Mouse (Mus musculus) MEL (cell line): Measurements from ENCODE around the gene 2410004B18Rik. TPM values are rescaled to one million over a fixed set of nuclear protein-coding genes. Genes with fewer than 3 reads are reported as not detected.

Experiments used
- DNase-seq: peaks from one replicate; pipeline ENCODE4 v3.0.0; 2011; ENCODE audit warnings: low read depth, low spot score
- H3K27ac ChIP-seq: 2 replicates; pipeline ENCODE4 v1.5.1; 2012; ENCODE audit warnings: low read depth, mild to moderate bottlenecking, control low read depth, low read length, moderate library complexity; ENCODE audit not compliant: control insufficient read depth
- H3K27me3 ChIP-seq, 2 experiments: fragments of 150-350 bp in 1 of 2; sonication (generic) in 1 of 2; 2 replicates each; pipeline ENCODE4 v1.6.1; 2012; ENCODE audit warnings: low read length in 2 of 2, mild to moderate bottlenecking in 2 of 2, improper control_type of control experiment in 1 of 2, moderate library complexity in 1 of 2; ENCODE audit not compliant: insufficient read depth in 2 of 2, control insufficient read depth in 1 of 2
- H3K36me3 ChIP-seq, 2 experiments: 2 replicates each; pipeline ENCODE4 v1.6.1; 2012 to 2014; ENCODE audit warnings: low read length in 2 of 2, improper control_type of control experiment in 1 of 2, inconsistent platforms in 1 of 2, mild to moderate bottlenecking in 1 of 2; ENCODE audit not compliant: insufficient read depth in 2 of 2, control insufficient read depth in 1 of 2
- H3K4me1 ChIP-seq, 2 experiments: fragments of 150-350 bp in 1 of 2; sonication (generic) in 1 of 2; 2 replicates each; pipeline ENCODE4 v1.6.1; 2012; ENCODE audit warnings: low read length in 2 of 2, improper control_type of control experiment in 1 of 2, mild to moderate bottlenecking in 1 of 2; ENCODE audit not compliant: insufficient read depth in 2 of 2, control insufficient read depth in 1 of 2
- H3K4me3 ChIP-seq, 2 experiments: fragments of 150-350 bp in 1 of 2; sonication (generic) in 1 of 2; 2 replicates each; pipeline ENCODE4 v1.5.1; 2012; ENCODE audit warnings: low read depth in 2 of 2, low read length in 2 of 2, mild to moderate bottlenecking in 2 of 2, moderate library complexity in 2 of 2, control low read depth in 1 of 2, improper control_type of control experiment in 1 of 2; ENCODE audit not compliant: control insufficient read depth in 1 of 2, insufficient read depth in 1 of 2
- H3K79me2 ChIP-seq: 2 replicates; pipeline ENCODE4 v1.6.1; 2012; ENCODE audit warnings: mild to moderate bottlenecking, low read length, moderate library complexity; ENCODE audit not compliant: control insufficient read depth, poor library complexity, insufficient read depth
- H3K9ac ChIP-seq: 2 replicates; pipeline ENCODE4 v1.6.1; 2012; ENCODE audit warnings: low read depth, mild to moderate bottlenecking, control low read depth, low read length, moderate library complexity; ENCODE audit not compliant: control insufficient read depth, poor library complexity, severe bottlenecking
- H3K9me3 ChIP-seq: fragments of 150-350 bp; sonication (generic); replicated peaks from 2 replicates; pipeline ENCODE4 v1.6.1; 2012; ENCODE audit warnings: mild to moderate bottlenecking, low read length, improper control_type of control experiment, moderate library complexity; ENCODE audit not compliant: insufficient read depth
- BHLHE40 ChIP-seq: IDR thresholded peaks from 2 replicates; pipeline ENCODE4 v1.6.1; 2012; ENCODE audit warnings: low read depth, mild to moderate bottlenecking, inconsistent platforms, low read length, improper control_type of control experiment, borderline replicate concordance
- CHD1 ChIP-seq: IDR thresholded peaks from 2 replicates; pipeline ENCODE4 v1.6.1; 2012; ENCODE audit warnings: low read depth, mild to moderate bottlenecking, inconsistent platforms, low read length, improper control_type of control experiment
- CHD2 ChIP-seq: IDR thresholded peaks from 2 replicates; pipeline ENCODE4 v1.6.1; 2011; ENCODE audit warnings: low read length, improper control_type of control experiment
- CTCF ChIP-seq, 3 experiments: IDR thresholded peaks in 2 of 3; conservative IDR thresholded peaks in 1 of 3; 2 replicates each; pipeline ENCODE4 v1.5.1; 2011 to 2012; ENCODE audit warnings: low read length in 3 of 3, low read depth in 2 of 3, mild to moderate bottlenecking in 2 of 3, improper control_type of control experiment in 1 of 3, inconsistent platforms in 1 of 3, mixed read lengths in 1 of 3, moderate library complexity in 1 of 3; ENCODE audit not compliant: control insufficient read depth in 1 of 3, insufficient read depth in 1 of 3, poor library complexity in 1 of 3, severe bottlenecking in 1 of 3
- E2F4 ChIP-seq: IDR thresholded peaks from 2 replicates; pipeline ENCODE4 v1.6.1; 2011; ENCODE audit warnings: low read depth, low read length, improper control_type of control experiment, borderline replicate concordance
- ELF1 ChIP-seq: IDR thresholded peaks from 2 replicates; pipeline ENCODE4 v1.6.1; 2014; ENCODE audit warnings: low read depth, mild to moderate bottlenecking, inconsistent platforms, low read length, improper control_type of control experiment, moderate library complexity
- EP300 ChIP-seq, 2 experiments: IDR thresholded peaks; 2 replicates each; pipeline ENCODE4 v1.6.1; 2011; ENCODE audit warnings: improper control_type of control experiment in 2 of 2, low read length in 2 of 2, low read depth in 1 of 2, mild to moderate bottlenecking in 1 of 2
- ETS1 ChIP-seq: IDR thresholded peaks from 2 replicates; pipeline ENCODE4 v1.6.1; 2012; ENCODE audit warnings: low read depth, mild to moderate bottlenecking, inconsistent platforms, low read length, improper control_type of control experiment, moderate library complexity
- GABPA ChIP-seq: IDR thresholded peaks from 2 replicates; pipeline ENCODE4 v1.6.1; 2012; ENCODE audit warnings: low read depth, mild to moderate bottlenecking, inconsistent platforms, low read length, improper control_type of control experiment, moderate library complexity
- GATA1 ChIP-seq: IDR thresholded peaks from 2 replicates; pipeline ENCODE4 v1.6.1; 2011; ENCODE audit warnings: low read depth, low read length, improper control_type of control experiment
- HCFC1 ChIP-seq: IDR thresholded peaks from 2 replicates; pipeline ENCODE4 v1.6.1; 2012; ENCODE audit warnings: low read depth, mild to moderate bottlenecking, inconsistent platforms, low read length, improper control_type of control experiment, moderate library complexity
- JUND ChIP-seq: IDR thresholded peaks from 2 replicates; pipeline ENCODE4 v1.6.1; 2011; ENCODE audit warnings: low read depth, mild to moderate bottlenecking, improper control_type of control experiment, low read length
- KAT2A ChIP-seq: conservative IDR thresholded peaks from 2 replicates; pipeline ENCODE4 v1.6.1; 2012; ENCODE audit warnings: low read depth, low read length, improper control_type of control experiment, inconsistent platforms
- MAFK ChIP-seq: IDR thresholded peaks from 2 replicates; pipeline ENCODE4 v1.6.1; 2011; ENCODE audit warnings: low read depth, mild to moderate bottlenecking, low read length, improper control_type of control experiment, borderline replicate concordance
- MAX ChIP-seq: IDR thresholded peaks from 2 replicates; pipeline ENCODE4 v1.6.1; 2011; ENCODE audit warnings: low read length, improper control_type of control experiment
- MEF2A ChIP-seq: IDR thresholded peaks from 2 replicates; pipeline ENCODE4 v1.6.1; 2014; ENCODE audit warnings: low read depth, mild to moderate bottlenecking, inconsistent platforms, low read length, improper control_type of control experiment; ENCODE audit not compliant: poor library complexity, insufficient replicate concordance, severe bottlenecking; ENCODE audit errors: extremely low read depth
- MXI1 ChIP-seq: IDR thresholded peaks from 2 replicates; pipeline ENCODE4 v1.6.1; 2011; ENCODE audit warnings: mild to moderate bottlenecking, low read depth, low read length, improper control_type of control experiment
- MYB ChIP-seq: IDR thresholded peaks from 2 replicates; pipeline ENCODE4 v1.6.1; 2011; ENCODE audit warnings: mild to moderate bottlenecking, low read depth, low read length, improper control_type of control experiment
- MYC ChIP-seq: IDR thresholded peaks from 2 replicates; pipeline ENCODE4 v1.6.1; 2011; ENCODE audit warnings: low read depth, mild to moderate bottlenecking, low read length, improper control_type of control experiment, moderate library complexity
- NELFE ChIP-seq: IDR thresholded peaks from 2 replicates; pipeline ENCODE4 v1.6.1; 2011; ENCODE audit warnings: low read depth, low read length, improper control_type of control experiment
- NRF1 ChIP-seq: IDR thresholded peaks from 2 replicates; pipeline ENCODE4 v1.6.1; 2014; ENCODE audit warnings: low read depth, mild to moderate bottlenecking, inconsistent platforms, low read length, improper control_type of control experiment, moderate library complexity; ENCODE audit not compliant: poor library complexity, insufficient read depth, severe bottlenecking
- POLR2A ChIP-seq, 2 experiments: IDR thresholded peaks; 2 replicates each; pipeline ENCODE4 v1.6.1; 2011 to 2012; ENCODE audit warnings: low read length in 2 of 2, mild to moderate bottlenecking in 2 of 2, control low read depth in 1 of 2, improper control_type of control experiment in 1 of 2, low read depth in 1 of 2, moderate library complexity in 1 of 2; ENCODE audit not compliant: control insufficient read depth in 1 of 2, insufficient read depth in 1 of 2, poor library complexity in 1 of 2
- POLR2AphosphoS2 ChIP-seq: IDR thresholded peaks from 2 replicates; pipeline ENCODE4 v1.6.1; 2011; ENCODE audit warnings: low read length, improper control_type of control experiment
- POLR2AphosphoS5 ChIP-seq: IDR thresholded peaks from 2 replicates; pipeline ENCODE4 v1.6.1; 2012; ENCODE audit warnings: low read depth, borderline replicate concordance, mild to moderate bottlenecking, inconsistent platforms, low read length, moderate library complexity, mixed read lengths
- RAD21 ChIP-seq: IDR thresholded peaks from 2 replicates; pipeline ENCODE4 v1.6.1; 2011; ENCODE audit warnings: mild to moderate bottlenecking, low read depth, low read length, improper control_type of control experiment
- RCOR1 ChIP-seq: IDR thresholded peaks from 2 replicates; pipeline ENCODE4 v1.6.1; 2012; ENCODE audit warnings: low read depth, mild to moderate bottlenecking, inconsistent platforms, low read length, improper control_type of control experiment
- SIN3A ChIP-seq: IDR thresholded peaks from 2 replicates; pipeline ENCODE4 v1.6.1; 2012; ENCODE audit warnings: low read length, improper control_type of control experiment, inconsistent platforms
- TAL1 ChIP-seq: IDR thresholded peaks from 2 replicates; pipeline ENCODE4 v1.6.1; 2012; ENCODE audit warnings: mild to moderate bottlenecking, inconsistent platforms, low read length, moderate library complexity, mixed read lengths
- TBP ChIP-seq: IDR thresholded peaks from 2 replicates; pipeline ENCODE4 v1.8.0; 2011; ENCODE audit warnings: low read depth, low read length, improper control_type of control experiment
- TCF12 ChIP-seq: IDR thresholded peaks from 2 replicates; pipeline ENCODE4 v1.6.1; 2014; ENCODE audit warnings: low read depth, mild to moderate bottlenecking, inconsistent platforms, low read length, improper control_type of control experiment, moderate library complexity
- UBTF ChIP-seq: IDR thresholded peaks from 2 replicates; pipeline ENCODE4 v1.6.1; 2012; ENCODE audit warnings: low read depth, mild to moderate bottlenecking, inconsistent platforms, low read length, improper control_type of control experiment, moderate library complexity, borderline replicate concordance; ENCODE audit not compliant: insufficient read depth
- USF2 ChIP-seq, 2 experiments: IDR thresholded peaks; 2 replicates each; pipeline ENCODE4 v1.6.1; 2011 to 2012; ENCODE audit warnings: improper control_type of control experiment in 2 of 2, low read length in 2 of 2, borderline replicate concordance in 1 of 2, inconsistent platforms in 1 of 2, low read depth in 1 of 2, mild to moderate bottlenecking in 1 of 2; ENCODE audit not compliant: insufficient read depth in 1 of 2
- ZC3H11A ChIP-seq: IDR thresholded peaks from 2 replicates; pipeline ENCODE4 v1.6.1; 2012; ENCODE audit warnings: low read depth, mild to moderate bottlenecking, inconsistent platforms, low read length, improper control_type of control experiment
- ZKSCAN1 ChIP-seq: IDR thresholded peaks from 2 replicates; pipeline ENCODE4 v1.6.1; 2012; ENCODE audit warnings: low read depth, mild to moderate bottlenecking, inconsistent platforms, low read length, improper control_type of control experiment, moderate library complexity
- ZMIZ1 ChIP-seq: IDR thresholded peaks from 2 replicates; pipeline ENCODE4 v1.6.1; 2012; ENCODE audit warnings: low read depth, mild to moderate bottlenecking, inconsistent platforms, low read length, improper control_type of control experiment, moderate library complexity
- ZNF384 ChIP-seq: IDR thresholded peaks from 2 replicates; pipeline ENCODE4 v1.6.1; 2012; ENCODE audit warnings: low read depth, mild to moderate bottlenecking, inconsistent platforms, low read length, improper control_type of control experiment
- polyA plus RNA-seq, 2 experiments: library from polyadenylated mRNA; stranded (reverse) in 1 of 2; unstranded in 1 of 2; fragments of >175 nt in 1 of 2; fragments of >200 nt in 1 of 2; gene quantifications; 2 replicates each; pipeline versions ENCODE4 v1.2.1 to v1.2.4; 2012; ENCODE audit warnings: low replicate concordance in 2 of 2, low read depth in 1 of 2; ENCODE audit not compliant: insufficient read length in 2 of 2, insufficient read depth in 1 of 2, missing spikeins in 1 of 2
- total RNA-seq: library from RNA; depleted of rRNA; stranded (reverse); fragments of 300-350 nt; gene quantifications from 2 replicates; pipeline ENCODE4 v1.2.3, GENCODE M21; 2012

The 2410004B18Rik gene
- total and polyA plus RNA-seq, 3 experiments: 32.3 to 42.3 TPM; not detected in 1

GRCm38 (mm10) chr3:145941971-145942370 is 4.2 kb downstream of the 2410004B18Rik start (continued):
- TF ChIP-seq GABPA (no peak), E2F4 (no peak), ZNF384 (no peak)

DNA sequence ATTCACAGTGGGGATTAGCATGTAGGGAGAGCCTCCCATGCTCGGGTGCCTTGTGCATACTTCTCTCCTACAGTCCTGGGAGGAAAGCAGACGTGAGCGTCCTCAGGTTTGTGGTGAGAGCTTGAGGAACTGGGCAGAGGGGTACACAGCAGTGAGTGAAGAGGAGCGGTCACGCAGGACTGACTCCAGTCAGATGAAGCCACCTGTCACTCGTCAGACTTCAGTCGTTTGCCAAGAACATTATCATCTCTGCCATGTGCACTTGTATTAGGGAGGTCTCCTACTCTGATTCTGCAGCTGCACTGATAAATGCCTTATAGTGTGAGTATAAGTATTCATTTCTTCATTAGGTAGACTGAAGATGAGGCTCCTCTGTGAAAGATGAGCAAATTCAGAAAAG is 6.5 kb downstream of the 2410004B18Rik start:
- Histone ChIP-seq H3K79me2 (peaks cover 12% of the 10 kb centered on the region), H3K4me1 (peaks cover 5 to 33% of the 10 kb centered on the region in 2 experiments), H3K27me3 (no peaks in the 10 kb centered on the region), H3K36me3 (peaks cover 4 to 46% of the 10 kb centered on the region in 2 experiments; a peak in 3 of 4 replicates), H3K9me3 (no peaks in the 10 kb centered on the region), H3K9ac (no peak overlapping the region), H3K27ac (no peak overlapping the region), H3K4me3 (no peak overlapping the region)
- peak; percentile 76 for DNase-seq
- TF ChIP-seq CHD2: no peak
- peak; percentile 68; the same call in 1 of the 2 replicates for TF ChIP-seq MXI1
- TF ChIP-seq ELF1: no peak
- TF ChIP-seq RCOR1: peak; percentile 83
- TF ChIP-seq RAD21: no peak
- TF ChIP-seq MYB: no peak
- TF ChIP-seq UBTF: no peak
- no peak for TF ChIP-seq MAFK
- peak; percentile 62; the same call in 1 of the 2 replicates for TF ChIP-seq MAX
- no peak for TF ChIP-seq POLR2A (IDR thresholded peaks at IDR 0.05; ENCODE audit: control insufficient read depth in 1 of 2, insufficient read depth in 1 of 2, low read depth in 1 of 2, low read length in 2 of 2, poor library complexity in 1 of 2)
- no peak for TF ChIP-seq ZKSCAN1
- no peak for TF ChIP-seq NELFE
- no peak for TF ChIP-seq NRF1
- TF ChIP-seq TAL1: peak; percentile 72
- no peak for TF ChIP-seq ZMIZ1
- peak; percentile 94 for TF ChIP-seq TCF12
- TF ChIP-seq BHLHE40: peak; percentile 44; the same call in 1 of the 2 replicates
- no peak for TF ChIP-seq USF2 (IDR thresholded peaks at IDR 0.05; ENCODE audit: borderline replicate concordance in 1 of 2, insufficient read depth in 1 of 2, low read depth in 1 of 2, low read length in 2 of 2)
- TF ChIP-seq HCFC1: no peak
- peak; percentile 81 for TF ChIP-seq GATA1
- no peak for TF ChIP-seq ZC3H11A
- no peak for TF ChIP-seq MEF2A
- peak; percentile 76 for TF ChIP-seq SIN3A
- TF ChIP-seq EP300 (IDR thresholded peaks at IDR 0.05; ENCODE audit: low read depth in 1 of 2, low read length in 2 of 2): peak; percentile 77 to 84
- TF ChIP-seq CHD1: no peak
- TF ChIP-seq POLR2AphosphoS5: no peak
- TF ChIP-seq KAT2A: no peak
- no peak for TF ChIP-seq GABPA
- TF ChIP-seq CTCF (IDR thresholded peaks at IDR 0.05 in 2 of 3, conservative IDR thresholded peaks at IDR 0.05 in 1 of 3; ENCODE audit: control insufficient read depth in 1 of 3, insufficient read depth in 1 of 3, low read depth in 2 of 3, low read length in 3 of 3, poor library complexity in 1 of 3, severe bottlenecking in 1 of 3): no peak
- no peak for TF ChIP-seq MYC
- 0 out of 2 replicates have a peak, but pooled peaks have one; percentile 10 for TF ChIP-seq POLR2AphosphoS2
- TF ChIP-seq TBP: no peak
- TF ChIP-seq JUND: no peak
- peak; percentile 81 for TF ChIP-seq ETS1
